Mouse (Mus musculus) liver, embryonic 12.5 days (tissue): Measurements from ENCODE around the gene Rnft2. TPM values are rescaled to one million over a fixed set of nuclear protein-coding genes. Genes with fewer than 3 reads are reported as not detected.

Source experiments
- ATAC-seq: fragments of 200-750 bp; cut with Nextera tagmentation; 2 replicates; pipeline ENCODE4 v1.8.0; 2017; ENCODE audit warnings: moderate number of reproducible peaks, mild to moderate bottlenecking, moderate library complexity
- H3K27ac ChIP-seq: fragments of 300-500 bp; sonication (generic); 2 replicates; pipeline ENCODE4 v1.5.1; 2016; ENCODE audit warnings: mild to moderate bottlenecking
- H3K27me3 ChIP-seq: fragments of 300-500 bp; sonication (generic); replicated peaks from 2 replicates; pipeline ENCODE4 v1.6.1; 2016; ENCODE audit warnings: mild to moderate bottlenecking, moderate library complexity
- H3K36me3 ChIP-seq: fragments of 300-500 bp; sonication (generic); 2 replicates; pipeline ENCODE4 v1.6.1; 2016; ENCODE audit warnings: mild to moderate bottlenecking, moderate library complexity
- H3K4me1 ChIP-seq: fragments of 300-500 bp; sonication (generic); 2 replicates; pipeline ENCODE4 v1.6.1; 2016
- H3K4me2 ChIP-seq: fragments of 300-500 bp; sonication (generic); 2 replicates; pipeline ENCODE4 v1.6.1; 2016; ENCODE audit warnings: mild to moderate bottlenecking, moderate library complexity
- H3K4me3 ChIP-seq: fragments of 300-500 bp; sonication (generic); 2 replicates; pipeline ENCODE4 v1.5.1; 2016; ENCODE audit warnings: mild to moderate bottlenecking, moderate library complexity
- H3K9ac ChIP-seq: fragments of 300-500 bp; sonication (generic); 2 replicates; pipeline ENCODE4 v1.6.1; 2016; ENCODE audit warnings: mild to moderate bottlenecking, moderate library complexity
- H3K9me3 ChIP-seq: fragments of 300-500 bp; sonication (generic); replicated peaks from 2 replicates; pipeline ENCODE4 v1.6.1; 2016; ENCODE audit warnings: mild to moderate bottlenecking, moderate library complexity
- WGBS: fragments of 180-500 bp; shearing (Covaris S2); methylation state at CpG from one replicate; pipeline ENCODE4 v1.1.7; 2016; ENCODE audit not compliant: insufficient replicate concordance; 5-methylcytosine and 5-hydroxymethylcytosine counted together
- polyA plus RNA-seq: library from polyadenylated mRNA; unstranded; fragments of >200 nt; fragmentation: Nextera tagmentation; extraction: Ambion mirVana; gene quantifications from 2 replicates; pipeline ENCODE4 v1.2.1, GENCODE M21; 2016

Rnft2 gene
- 0.52 and 0.54 TPM in 2 replicates for polyA plus RNA-seq

- H3K9ac ChIP-seq: peak within 1 kb of the TSS; percentile 62
- H3K36me3 ChIP-seq: peaks cover 9% of the 10 kb centered on the region; the same call in 1 of the 2 replicates
- peaks cover 32% of the 10 kb centered on the region for H3K4me1 ChIP-seq
- H3K9me3 ChIP-seq: no peaks in the 10 kb centered on the region
- 0 out of 2 replicates have a peak, but pooled peaks cover 6% of the 10 kb centered on the region for H3K27me3 ChIP-seq
- peak within 1 kb of the TSS; percentile 60 for H3K4me3 ChIP-seq
- H3K4me2 ChIP-seq: peak within 1 kb of the TSS; percentile 82
- no peak within 1 kb of the TSS for H3K27ac ChIP-seq
- ATAC-seq: peak; percentile 99
- 1% methylated on average over 68 of the region's 68 CpGs for WGBS
These were observed at the start of gene Rnft2, which contains the start of gene 2410131K14Rik for GRCm38 (mm10) chr5:118244606-118245443. Rnft2 (minus strand) TSS chr5:118245116. 2410131K14Rik (plus strand) TSS chr5:118245227.

DNA sequence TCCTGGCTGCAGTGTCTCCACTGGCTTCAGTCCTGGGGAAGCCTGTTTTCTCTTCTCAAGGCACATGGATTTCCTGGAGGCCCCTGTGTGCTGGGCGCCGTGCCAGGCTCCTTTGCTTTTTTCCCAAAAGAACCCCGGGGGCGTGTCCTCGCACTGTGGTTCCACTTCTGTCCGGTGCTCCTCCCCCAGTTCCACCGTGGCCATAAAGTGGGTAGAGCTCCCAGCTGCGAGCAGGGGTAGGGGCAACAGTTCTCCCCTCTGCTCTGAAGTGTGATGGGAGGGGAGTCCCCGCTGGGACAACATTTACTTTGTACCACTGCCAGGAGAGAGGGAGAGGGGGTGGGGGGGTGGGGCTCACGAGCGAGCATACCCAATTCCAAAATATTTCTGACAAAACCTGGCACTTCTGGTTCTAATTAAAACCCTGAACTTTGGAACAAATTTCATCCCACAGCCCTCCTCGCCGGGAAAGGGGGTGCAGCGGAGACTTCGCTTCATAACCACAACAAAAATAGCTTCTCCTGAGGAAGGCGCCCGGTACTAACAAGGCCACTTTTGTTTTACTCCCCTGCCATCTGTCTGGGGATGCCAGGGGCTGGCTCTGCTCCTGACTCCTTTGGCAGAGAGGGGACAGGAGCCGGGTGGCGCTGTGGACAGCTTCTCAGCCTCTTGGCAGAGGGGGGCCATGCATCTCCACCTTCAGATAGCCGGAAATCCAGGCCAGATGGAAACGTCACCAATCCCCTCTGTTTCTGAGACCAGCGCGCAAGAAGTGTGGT, 49.4 kb upstream of the Rnft2 start:
- Histone ChIP-seq H3K27me3 (no peaks in the 10 kb centered on the region), H3K27ac (peak overlapping the region; percentile 62), H3K4me3 (no peak overlapping the region)

GRCm38 (mm10) chr5:118292476-118292875, 47.6 kb upstream of the Rnft2 start:
- Histone ChIP-seq H3K27me3 (no peaks in the 10 kb centered on the region), H3K9ac (no peak overlapping the region), H3K4me2 (no peak overlapping the region), H3K9me3 (no peaks in the 10 kb centered on the region), H3K36me3 (no peaks in the 10 kb centered on the region), H3K4me3 (no peak overlapping the region), H3K4me1 (peaks cover 2% of the 10 kb centered on the region; the same call in 1 of the 2 replicates), H3K27ac (no peak overlapping the region)
- no peak for ATAC-seq
- WGBS: 50% methylated on average over 4 of the region's 4 CpGs

More for the DNA sequence above, 49.4 kb upstream of the Rnft2 start:
- no peaks in the 10 kb centered on the region for H3K9me3 ChIP-seq
- H3K4me1 ChIP-seq: peaks cover 2% of the 10 kb centered on the region; the same call in 1 of the 2 replicates
- WGBS: 38% methylated on average over 23 of the region's 23 CpGs
- peak; percentile 57; the same call in 1 of the 2 replicates for ATAC-seq
- H3K4me2 ChIP-seq: peak overlapping the region; percentile 4; the same call in 1 of the 2 replicates
- no peak overlapping the region for H3K9ac ChIP-seq
- H3K36me3 ChIP-seq: no peaks in the 10 kb centered on the region

GRCm38 (mm10) chr5:118291453-118291852, 46.5 kb upstream of the Rnft2 start:
- Histone ChIP-seq H3K9me3 (no peaks in the 10 kb centered on the region), H3K4me2 (no peak overlapping the region), H3K4me1 (peaks cover 2% of the 10 kb centered on the region; the same call in 1 of the 2 replicates), H3K27me3 (no peaks in the 10 kb centered on the region), H3K9ac (no peak overlapping the region), H3K4me3 (no peak overlapping the region), H3K36me3 (no peaks in the 10 kb centered on the region), H3K27ac (no peak overlapping the region)
- ATAC-seq: no peak
- WGBS: 66% methylated on average over 3 of the region's 4 CpGs

- no peak overlapping the region for H3K4me2 ChIP-seq
- no peak for ATAC-seq
- WGBS: 68% methylated on average over 18 of the region's 18 CpGs
- H3K9me3 ChIP-seq: 0 out of 2 replicates have a peak, but pooled peaks cover 4% of the 10 kb centered on the region
- H3K9ac ChIP-seq: no peak overlapping the region
- no peak overlapping the region for H3K27ac ChIP-seq
- H3K27me3 ChIP-seq: peaks cover 36% of the 10 kb centered on the region
- H3K4me3 ChIP-seq: no peak overlapping the region
- no peaks in the 10 kb centered on the region for H3K36me3 ChIP-seq
- H3K4me1 ChIP-seq: no peaks in the 10 kb centered on the region
These were observed 33.0 kb upstream of the Rnft2 start for GRCm38 (mm10) chr5:118277741-118278495.

- 52% methylated on average over 8 of the region's 8 CpGs for WGBS
- H3K9me3 ChIP-seq: 0 out of 2 replicates have a peak, but pooled peaks cover under 1% of the 10 kb centered on the region
- H3K36me3 ChIP-seq: no peaks in the 10 kb centered on the region
- H3K4me3 ChIP-seq: no peak overlapping the region
- H3K27me3 ChIP-seq: peaks cover 45% of the 10 kb centered on the region
- no peak overlapping the region for H3K27ac ChIP-seq
- H3K9ac ChIP-seq: no peak overlapping the region
- no peaks in the 10 kb centered on the region for H3K4me1 ChIP-seq
- no peak overlapping the region for H3K4me2 ChIP-seq
- no peak for ATAC-seq
These were observed 31.8 kb upstream of the Rnft2 start for GRCm38 (mm10) chr5:118276711-118277110.

DNA sequence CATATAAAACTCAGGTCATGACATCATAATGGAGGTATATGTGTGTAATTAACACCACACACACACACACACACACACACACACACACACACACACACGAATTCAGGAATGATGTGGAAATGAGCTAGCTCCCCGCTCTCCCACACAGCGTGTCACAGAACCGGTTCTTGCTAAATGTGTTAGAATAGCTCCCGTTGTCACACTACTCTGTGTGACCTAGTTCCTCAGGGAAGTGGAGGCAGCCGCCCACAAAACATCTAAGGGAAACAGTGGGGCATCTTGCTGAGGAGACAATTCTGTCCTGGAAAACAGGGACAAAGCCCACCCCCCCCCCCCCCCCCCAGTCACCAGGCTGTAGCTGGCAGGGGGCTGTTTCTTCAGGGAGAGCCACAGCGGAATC, 31.4 kb upstream of the Rnft2 start:
- Histone ChIP-seq H3K4me3 (no peak overlapping the region), H3K4me2 (no peak overlapping the region), H3K36me3 (no peaks in the 10 kb centered on the region), H3K9ac (no peak overlapping the region), H3K9me3 (no peaks in the 10 kb centered on the region), H3K27me3 (peaks cover 49% of the 10 kb centered on the region), H3K27ac (no peak overlapping the region), H3K4me1 (no peaks in the 10 kb centered on the region)
- 53% methylated on average over 7 of the region's 7 CpGs for WGBS
- ATAC-seq: no peak

- Histone ChIP-seq H3K4me2 (no peak overlapping the region), H3K9ac (no peak overlapping the region), H3K27me3 (peaks cover 63% of the 10 kb centered on the region), H3K4me3 (no peak overlapping the region), H3K4me1 (no peaks in the 10 kb centered on the region), H3K36me3 (no peaks in the 10 kb centered on the region), H3K27ac (no peak overlapping the region), H3K9me3 (no peaks in the 10 kb centered on the region)
- ATAC-seq: no peak
- 51% methylated on average over 9 of the region's 9 CpGs for WGBS
These were observed 29.6 kb upstream of the Rnft2 start for GRCm38 (mm10) chr5:118274546-118274945.

DNA sequence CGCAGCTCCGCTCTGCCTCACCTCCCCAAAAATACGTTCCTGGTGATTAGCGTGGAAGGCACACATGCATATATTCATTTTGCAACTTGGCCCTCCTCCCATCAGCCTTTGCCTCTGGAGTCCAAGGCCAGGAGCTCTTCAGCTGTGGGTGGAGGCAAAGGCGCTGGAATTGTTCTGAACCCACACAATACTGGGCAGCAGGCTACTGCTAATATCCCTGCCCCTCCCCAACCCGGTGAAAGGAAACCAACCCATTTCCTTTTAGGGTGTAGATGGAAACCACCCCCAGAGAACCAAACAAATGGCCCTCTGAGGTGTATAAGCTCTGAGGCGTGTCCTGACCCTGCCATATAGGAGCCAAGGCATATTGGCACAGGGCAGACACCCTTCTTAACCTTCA, 28.5 kb upstream of the Rnft2 start:
- Histone ChIP-seq H3K9ac (no peak overlapping the region), H3K27me3 (peaks cover 74% of the 10 kb centered on the region), H3K9me3 (no peaks in the 10 kb centered on the region), H3K27ac (no peak overlapping the region), H3K4me2 (no peak overlapping the region), H3K4me3 (no peak overlapping the region), H3K36me3 (no peaks in the 10 kb centered on the region), H3K4me1 (no peaks in the 10 kb centered on the region)
- 54% methylated on average over 7 of the region's 7 CpGs for WGBS
- ATAC-seq: no peak

- Histone ChIP-seq H3K36me3 (no peaks in the 10 kb centered on the region), H3K9me3 (no peaks in the 10 kb centered on the region), H3K27me3 (peaks cover 80% of the 10 kb centered on the region), H3K27ac (no peak overlapping the region), H3K4me2 (no peak overlapping the region), H3K9ac (no peak overlapping the region), H3K4me3 (no peak overlapping the region), H3K4me1 (no peaks in the 10 kb centered on the region)
- ATAC-seq: no peak
- WGBS: 35% methylated on average over 10 of the region's 10 CpGs
These were observed 26.7 kb upstream of the Rnft2 start for GRCm38 (mm10) chr5:118271449-118272110.

- Histone ChIP-seq H3K27me3 (peaks cover 61% of the 10 kb centered on the region), H3K4me2 (0 out of 2 replicates have a peak overlapping the region, but pooled peaks have one; percentile 29), H3K4me3 (no peak overlapping the region), H3K9ac (no peak overlapping the region), H3K36me3 (no peaks in the 10 kb centered on the region), H3K27ac (no peak overlapping the region), H3K4me1 (no peaks in the 10 kb centered on the region), H3K9me3 (no peaks in the 10 kb centered on the region)
- WGBS: 1% methylated on average over 13 of the region's 13 CpGs
- peak; percentile 69 for ATAC-seq
These were observed 24.1 kb upstream of the Rnft2 start for GRCm38 (mm10) chr5:118268987-118269386.
